Mouse (Mus musculus) heart, adult 2 months (tissue): ENCODE data around the gene Zbtb12.

Experiments
- EP300 ChIP-seq: fragments of 200-500 bp; IDR thresholded peaks from 2 replicates; pipeline ENCODE4 v1.6.1; 2011; ENCODE audit warnings: low read depth, low read length, control low read depth; ENCODE audit not compliant: insufficient read depth
- POLR2A ChIP-seq: fragments of 200-500 bp; IDR thresholded peaks from 2 replicates; pipeline ENCODE4 v1.6.1; 2011; ENCODE audit warnings: mild to moderate bottlenecking, low read depth, low read length, control low read depth; ENCODE audit not compliant: insufficient read depth

GRCm38 (mm10) chr17:34897373-34898159 is 18.3 kb downstream of the Zbtb12 start:
- TF ChIP-seq POLR2A (no peak), EP300 (no peak)
